Mouse (Mus musculus) inflammation-experienced regulatory T-cells, adult 6 months (primary cell): ENCODE measurements at regions not wholly inside any gene's neighbourhood (a gene's known extent, or its start where the extent isn't known, plus 50 kb on each side); places are given as distances from the start of the nearest gene placed in this dataset.

Source experiments
- ATAC-seq: one replicate; pipeline ENCODE4 v1.8.0; 2017

GRCm38 (mm10) chr2:169234368-169235070, 279.1 kb upstream of the Zfp64 start:
- ATAC-seq = no peak

DNA sequence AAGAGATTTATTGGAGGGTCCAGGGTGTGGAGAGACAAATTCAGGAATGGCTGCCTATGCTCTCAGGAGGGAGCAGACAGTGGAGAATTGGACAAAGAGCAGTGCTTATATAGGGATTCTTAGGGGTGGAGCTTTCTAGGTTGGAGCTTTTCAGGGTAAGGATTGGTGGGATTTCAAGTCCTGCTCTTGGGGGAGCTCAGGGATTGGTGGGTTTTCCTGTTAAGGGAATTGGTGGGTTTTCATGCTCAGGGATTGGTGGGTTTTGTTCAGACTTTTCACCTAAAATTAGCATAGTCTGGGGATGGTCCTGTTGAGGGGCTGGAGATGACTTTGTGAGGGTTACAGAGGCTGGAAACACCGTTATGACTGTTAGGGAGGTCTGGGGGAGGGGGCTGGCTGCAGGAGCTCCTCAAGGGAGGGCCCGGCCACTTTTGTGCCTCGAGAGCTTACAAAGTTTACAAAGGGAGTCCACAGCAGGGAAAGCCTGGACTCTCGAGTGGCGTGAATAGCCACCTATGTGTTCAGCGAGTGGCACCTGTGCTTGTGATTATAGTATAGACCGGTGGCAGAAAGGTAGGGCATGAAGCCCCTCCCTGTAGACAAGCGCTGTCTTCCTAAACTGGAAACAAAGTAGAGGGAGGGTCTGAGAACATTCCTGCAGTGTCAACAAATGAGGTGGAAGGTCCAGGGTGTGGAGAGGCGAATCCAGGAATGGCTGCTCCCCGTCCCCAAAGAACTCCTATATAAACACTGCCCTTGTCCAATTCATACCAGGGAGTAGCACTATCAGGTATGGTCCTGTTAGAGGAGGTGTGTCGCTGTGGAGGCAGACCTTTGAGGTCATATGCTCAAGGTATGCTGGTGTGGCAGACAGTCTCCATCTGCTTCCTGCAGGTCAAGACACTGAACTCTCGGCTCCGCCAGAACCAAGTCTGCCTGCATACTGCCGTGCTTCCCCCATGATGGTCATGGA, 278.1 kb upstream of the Zfp64 start:
- no peak for ATAC-seq

GRCm38 (mm10) chr2:169222264-169222663, 266.9 kb upstream of the Zfp64 start:
- no peak for ATAC-seq

DNA sequence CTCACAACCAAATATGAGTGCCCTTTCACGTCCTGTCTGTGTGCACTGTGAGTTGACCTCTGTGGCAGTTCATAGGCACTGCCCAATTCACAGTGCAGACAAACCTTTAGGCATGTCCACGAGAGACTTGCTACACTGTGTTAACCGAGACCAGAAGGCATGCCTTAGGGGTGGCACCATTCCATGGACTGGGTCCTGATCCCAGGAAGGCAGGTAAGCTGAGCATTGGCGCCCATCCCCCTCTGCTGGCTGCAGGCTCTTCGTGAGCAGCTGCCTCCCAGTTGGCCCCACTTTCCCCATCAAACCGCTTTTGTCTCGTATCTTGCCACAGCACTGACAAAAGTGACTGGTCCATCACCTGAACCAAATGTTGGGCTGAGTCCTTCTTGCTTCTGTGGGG, 265.8 kb upstream of the Zfp64 start:
- ATAC-seq = no peak

GRCm38 (mm10) chr2:169215546-169216043, 260.2 kb upstream of the Zfp64 start:
- no peak for ATAC-seq

GRCm38 (mm10) chr2:169214396-169214795, 259.0 kb upstream of the Zfp64 start:
- ATAC-seq = no peak

DNA sequence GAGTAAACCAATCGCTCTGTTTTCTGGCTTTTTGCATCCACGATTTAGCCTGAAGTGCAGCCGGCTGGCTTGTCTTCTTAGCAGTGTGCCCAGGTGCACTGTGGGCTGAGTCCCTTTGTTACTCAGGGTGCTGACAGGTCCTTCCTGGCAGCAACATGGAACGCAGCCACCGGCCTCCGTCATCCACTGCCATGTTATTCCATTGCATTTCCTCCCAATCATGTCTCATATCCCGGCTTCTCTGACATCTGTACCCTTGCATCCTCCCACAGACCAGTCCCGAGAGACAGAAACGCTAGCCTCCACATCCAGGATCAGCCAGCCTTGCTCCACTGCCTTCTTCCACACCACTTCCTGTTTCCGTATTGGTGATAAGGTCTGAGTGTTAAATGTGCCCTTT, 257.9 kb upstream of the Zfp64 start:
- ATAC-seq = no peak

GRCm38 (mm10) chr2:169212676-169213257, 257.4 kb upstream of the Zfp64 start:
- ATAC-seq = no peak

DNA sequence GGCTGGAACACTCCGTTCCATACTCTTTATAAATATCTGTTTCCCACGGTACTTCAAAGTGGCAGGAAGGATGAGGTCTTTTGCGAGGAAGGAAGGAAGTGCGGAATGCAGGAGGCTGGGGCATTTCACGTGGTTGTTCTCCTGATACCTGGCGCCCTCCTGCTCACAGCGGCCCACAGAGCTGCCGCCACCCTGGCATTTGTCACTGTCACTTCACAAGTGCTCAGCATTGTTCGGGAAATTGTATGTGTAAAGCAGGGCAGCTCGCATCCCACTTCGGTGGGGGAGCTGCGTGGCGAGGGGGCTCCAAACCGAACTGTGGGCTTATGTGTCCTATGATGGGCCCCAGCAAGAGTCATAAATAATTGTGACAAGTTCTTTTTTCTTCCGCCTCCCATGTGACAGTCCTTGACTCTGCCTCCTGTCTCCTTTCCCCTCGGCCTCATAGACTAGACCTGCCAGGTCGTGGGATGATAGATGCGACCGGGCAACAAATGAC, 248.9 kb upstream of the Zfp64 start:
- ATAC-seq = no peak

GRCm38 (mm10) chr2:169191974-169192373, 236.6 kb upstream of the Zfp64 start:
- no peak for ATAC-seq

- no peak for ATAC-seq
These were observed 236.1 kb upstream of the Zfp64 start for GRCm38 (mm10) chr2:169191465-169191864.

DNA sequence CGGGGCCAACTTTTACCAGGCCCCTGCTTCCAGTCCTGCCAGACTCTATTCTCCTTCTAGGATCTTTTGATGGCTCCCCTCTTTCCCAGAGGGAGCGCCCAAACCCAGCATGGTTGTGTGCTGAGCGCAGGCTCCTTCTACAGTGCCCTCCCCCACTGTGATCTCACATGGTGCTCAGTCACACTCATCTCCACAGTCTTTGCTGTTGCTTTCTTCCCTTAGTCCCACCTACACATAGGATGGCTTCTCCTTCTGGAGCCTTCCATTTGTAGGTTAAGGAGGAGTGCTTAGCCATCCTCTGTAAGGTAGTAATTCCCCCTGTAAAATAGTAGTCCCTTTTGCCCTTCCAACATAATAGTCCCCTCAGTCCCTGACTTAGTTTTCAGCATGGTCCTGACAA, 222.2 kb upstream of the Zfp64 start:
- no peak for ATAC-seq

- no peak for ATAC-seq
These were observed 213.4 kb upstream of the Zfp64 start for GRCm38 (mm10) chr2:169168795-169169194.

DNA sequence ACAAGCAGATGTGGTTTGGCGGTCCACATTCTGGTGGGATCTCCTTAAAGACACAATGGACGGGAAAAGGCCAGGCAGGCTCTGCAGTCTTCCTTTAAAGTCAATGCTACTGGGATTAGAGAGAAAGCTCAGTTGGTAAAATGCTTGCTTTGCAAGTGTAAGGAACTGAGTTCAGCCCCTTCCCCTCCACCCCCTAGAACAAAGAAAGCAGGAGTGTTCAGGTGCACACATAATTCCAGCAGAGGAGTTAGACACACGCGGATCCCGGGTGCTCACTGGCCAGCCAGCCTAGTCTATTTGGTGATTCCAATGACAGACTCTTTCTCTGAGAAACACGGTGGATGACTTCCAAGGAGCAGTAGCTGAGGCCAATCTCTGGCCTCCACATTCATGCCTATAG, 213.0 kb upstream of the Zfp64 start:
- no peak for ATAC-seq

DNA sequence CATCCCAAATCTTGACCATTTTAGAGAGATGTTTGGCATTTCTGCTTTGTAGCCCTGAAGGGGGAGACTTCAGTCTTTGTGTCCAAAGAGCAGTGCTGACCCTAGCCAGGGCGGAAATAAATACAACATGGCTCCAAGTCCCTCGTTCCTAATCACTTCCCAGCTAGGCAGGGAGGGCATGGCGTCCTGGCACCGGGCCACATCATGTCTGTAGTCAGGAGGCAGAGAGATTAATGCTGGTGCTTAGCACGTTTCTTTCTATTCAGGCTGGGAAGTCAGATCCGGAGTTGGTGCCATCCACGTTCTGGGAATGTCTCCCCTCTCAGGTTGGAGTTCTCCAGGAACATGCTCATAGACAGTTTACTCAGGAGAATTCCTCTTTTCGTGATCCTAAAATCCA, 206.3 kb upstream of the Zfp64 start:
- ATAC-seq = no peak

DNA sequence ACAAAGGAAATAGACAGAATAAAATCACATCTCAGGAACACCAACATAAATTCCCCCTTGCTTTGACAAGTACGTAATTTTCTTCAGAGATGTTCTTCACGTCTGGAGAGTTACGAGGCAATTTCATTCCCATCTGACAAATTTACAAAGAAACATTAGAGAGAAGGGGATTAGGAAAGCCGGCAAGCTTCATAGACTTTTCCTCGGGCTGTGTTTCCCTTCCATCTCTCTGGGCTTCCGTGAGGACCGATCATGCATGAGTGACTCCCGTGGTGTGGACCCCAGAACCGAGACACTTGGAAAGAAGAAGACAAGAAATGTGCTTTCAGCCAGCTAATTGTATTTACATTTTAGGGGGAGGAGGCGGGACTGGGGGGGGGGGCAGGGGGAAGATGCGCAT, 203.4 kb upstream of the Zfp64 start:
- ATAC-seq = no peak

DNA sequence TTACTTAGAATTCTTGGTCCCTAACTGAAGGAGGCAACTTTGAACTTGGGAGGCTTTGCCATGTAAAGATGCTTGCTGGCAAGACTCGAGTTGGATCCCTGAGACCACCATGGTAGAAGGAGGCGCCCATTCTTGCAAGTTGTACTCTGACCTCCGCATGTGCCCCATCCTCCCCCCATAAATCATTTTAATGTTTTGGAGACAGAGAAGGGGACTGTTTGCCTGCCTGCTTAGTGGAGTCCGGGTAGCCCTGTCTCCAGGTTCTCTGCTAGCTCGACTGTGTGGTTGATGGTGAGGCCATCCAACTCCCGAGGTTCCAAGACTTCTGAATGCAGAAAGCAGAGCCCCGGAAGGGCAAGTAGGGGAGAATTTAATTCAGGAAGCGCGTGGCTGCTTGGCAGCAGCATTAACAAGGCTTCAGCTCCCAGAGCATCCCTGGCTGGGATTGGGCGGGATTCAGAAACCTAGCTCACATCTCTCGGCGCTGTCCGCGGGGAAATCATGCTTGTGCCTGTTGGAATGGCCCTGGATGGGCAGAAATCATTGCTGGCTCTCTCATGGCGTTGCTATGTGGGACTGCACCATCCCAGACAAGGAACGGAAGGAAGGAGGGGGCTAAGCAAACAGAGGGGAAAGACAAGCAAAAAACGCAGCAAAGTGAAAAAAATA, 202.8 kb upstream of the Zfp64 start:
- no peak for ATAC-seq

DNA sequence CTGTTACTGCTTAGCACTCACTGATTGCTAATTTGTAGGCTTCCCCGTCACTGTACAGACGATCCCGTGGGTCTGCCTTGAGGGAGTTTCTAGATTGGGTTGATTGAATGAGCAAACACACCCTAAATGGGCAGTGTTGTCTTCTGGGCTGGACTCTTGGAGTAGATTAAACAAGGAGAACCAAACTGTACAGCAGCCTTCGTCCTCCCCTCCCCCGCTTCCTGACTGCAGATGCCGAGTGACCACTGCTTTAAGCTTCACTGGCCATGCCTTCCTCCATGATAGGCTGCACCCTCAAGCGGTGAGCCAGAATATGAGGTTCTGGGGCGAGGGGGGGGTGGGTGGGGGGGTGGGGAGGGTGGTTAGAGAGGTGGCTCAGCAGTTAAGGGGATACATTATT, 201.5 kb upstream of the Zfp64 start:
- no peak for ATAC-seq

DNA sequence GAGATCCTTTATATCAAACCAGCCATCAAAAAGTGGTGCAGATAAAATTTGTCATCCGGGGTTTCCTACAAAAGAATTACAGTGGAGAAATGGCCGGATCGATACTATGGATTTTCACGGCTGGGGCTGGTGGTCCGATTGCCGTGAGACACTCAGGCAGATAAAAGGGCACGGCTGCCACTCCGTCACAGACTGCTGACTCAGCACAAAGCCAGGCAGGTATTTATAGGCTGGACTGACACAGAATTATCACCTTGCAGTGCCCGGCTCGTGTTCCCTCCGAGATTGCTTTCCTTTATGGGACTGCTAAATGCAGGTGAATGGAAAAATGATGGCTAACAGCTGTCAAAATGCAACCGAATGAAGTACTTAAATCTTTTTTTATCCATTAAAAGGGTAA, 199.5 kb upstream of the Zfp64 start:
- ATAC-seq = no peak

DNA sequence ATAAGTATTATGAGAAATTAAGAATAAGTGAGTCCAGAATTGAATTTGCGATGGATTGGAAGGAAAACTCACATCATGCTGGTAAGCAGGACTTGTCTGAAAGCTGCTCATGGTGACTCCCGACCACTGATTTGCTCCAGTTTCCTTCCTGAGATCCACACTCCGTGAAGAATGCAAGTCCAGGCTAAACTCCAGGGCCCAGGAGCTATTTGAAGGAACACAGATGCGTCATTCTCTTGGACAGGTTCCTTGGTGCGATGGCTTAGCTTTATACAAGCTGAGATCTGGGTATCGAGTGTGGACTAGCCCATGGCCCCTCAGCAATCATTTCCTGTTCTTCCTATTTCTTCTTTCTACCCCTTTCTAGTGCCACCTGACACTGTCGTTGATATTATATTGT, 192.3 kb upstream of the Zfp64 start:
- no peak for ATAC-seq

DNA sequence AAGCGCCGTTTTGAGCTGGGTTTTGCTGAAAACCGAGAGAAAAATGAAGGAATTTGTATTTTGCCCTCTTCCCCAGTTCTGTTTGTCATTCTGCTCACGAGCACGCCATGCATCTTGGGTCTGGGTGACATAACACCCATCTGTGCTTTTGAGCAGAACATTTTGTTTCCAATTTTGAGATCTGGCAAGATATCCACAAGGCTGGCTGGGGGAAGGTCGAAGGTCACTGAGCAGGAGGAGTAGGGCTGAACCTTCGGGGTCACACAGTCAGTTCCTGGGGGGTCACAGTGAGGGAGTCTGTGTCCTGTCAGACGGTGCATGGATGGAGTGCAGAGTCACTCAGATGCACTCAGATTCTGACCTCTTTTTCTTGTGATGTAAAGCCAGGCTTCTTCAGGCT, 186.8 kb upstream of the Zfp64 start:
- ATAC-seq = no peak

DNA sequence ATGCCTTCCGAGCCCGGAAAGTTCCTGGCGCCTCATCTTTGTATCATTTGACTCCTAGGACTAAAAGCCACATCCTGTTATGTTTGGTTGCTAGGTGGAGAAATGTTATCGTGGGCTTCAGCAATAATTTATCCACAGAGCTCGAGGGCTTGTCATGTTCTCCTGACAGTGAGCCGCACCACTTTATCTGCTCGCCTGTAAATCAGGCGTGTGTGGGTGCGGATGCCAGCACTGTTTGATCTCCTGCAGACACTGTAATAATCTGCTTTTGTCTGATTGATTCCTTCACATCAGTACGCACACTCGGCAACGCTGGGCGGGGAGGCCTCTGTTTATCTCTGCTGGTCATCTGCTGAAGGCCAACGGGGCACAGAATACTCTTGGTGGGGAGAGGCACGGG, 178.5 kb upstream of the Zfp64 start:
- no peak for ATAC-seq

DNA sequence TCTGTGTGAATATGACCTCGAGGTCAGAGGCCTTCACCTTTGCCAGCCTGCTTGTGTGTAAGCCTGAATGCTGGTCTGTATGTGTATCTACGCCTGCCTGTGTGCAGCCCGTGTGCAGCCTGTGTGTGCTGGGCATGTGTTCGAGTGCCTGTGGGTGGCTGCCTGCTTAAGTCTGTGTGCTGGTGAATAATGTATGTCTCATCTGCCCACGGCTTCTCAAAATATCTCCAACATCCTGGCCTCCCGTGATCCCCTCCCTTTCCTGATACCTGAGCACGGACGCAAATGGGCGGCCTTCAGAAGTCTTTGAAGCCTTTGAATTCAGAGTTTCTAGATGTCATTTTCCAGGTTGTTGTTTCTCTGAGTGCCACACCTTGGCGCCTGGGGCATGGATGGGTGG, 170.1 kb upstream of the Zfp64 start:
- no peak for ATAC-seq
